Mouse (Mus musculus) liver, embryonic 11.5 days (tissue): ENCODE data around the gene Ltb4r1. TPM values are rescaled to one million over a fixed set of nuclear protein-coding genes. Genes with fewer than 3 reads are reported as not detected.
A peak's percentile ranks its signal among the peaks of the same experiment; 100 is the strongest.

Experiments
- ATAC-seq: fragments of 200-750 bp; cut with Nextera tagmentation; replicated peaks from 2 replicates; pipeline ENCODE4 v1.8.0; 2017; ENCODE audit warnings: moderate number of reproducible peaks, mild to moderate bottlenecking, moderate TSS enrichment, moderate library complexity; ENCODE audit not compliant: low FRiP score
- DNase-seq: peaks from one replicate; pipeline ENCODE4 v3.0.0-alpha.2; 2017; ENCODE audit warnings: low spot score
- H3K27ac ChIP-seq: fragments of 300-500 bp; sonication (generic); 2 replicates; pipeline ENCODE4 v1.5.1; 2014; ENCODE audit warnings: mild to moderate bottlenecking, low read depth, low read length, control low read depth
- H3K27me3 ChIP-seq: fragments of 300-500 bp; sonication (generic); replicated peaks from 2 replicates; pipeline ENCODE4 v1.6.1; 2014; ENCODE audit warnings: low read length, mixed read lengths; ENCODE audit not compliant: control insufficient read depth, insufficient read depth
- H3K36me3 ChIP-seq: fragments of 300-500 bp; sonication (generic); 2 replicates; pipeline ENCODE4 v1.6.1; 2014; ENCODE audit warnings: mild to moderate bottlenecking, low read length, moderate library complexity, mixed read lengths; ENCODE audit not compliant: control insufficient read depth, insufficient read depth
- H3K4me1 ChIP-seq: fragments of 300-500 bp; sonication (generic); replicated peaks from 2 replicates; pipeline ENCODE4 v1.6.1; 2014; ENCODE audit warnings: low read length, mixed read lengths; ENCODE audit not compliant: control insufficient read depth, insufficient read depth
- H3K4me2 ChIP-seq: fragments of 300-500 bp; sonication (generic); 2 replicates; pipeline ENCODE4 v1.6.1; 2014; ENCODE audit warnings: mild to moderate bottlenecking, control low read depth, moderate library complexity
- H3K4me3 ChIP-seq: fragments of 300-500 bp; sonication (generic); 2 replicates; pipeline ENCODE4 v1.5.1; 2014; ENCODE audit warnings: low read depth, low read length, control low read depth
- H3K9ac ChIP-seq: fragments of 300-500 bp; sonication (generic); 2 replicates; pipeline ENCODE4 v1.6.1; 2014; ENCODE audit warnings: low read depth, low read length, control low read depth
- H3K9me3 ChIP-seq: fragments of 300-500 bp; sonication (generic); 2 replicates; pipeline ENCODE4 v1.6.1; 2016; ENCODE audit warnings: low read length, inconsistent platforms, mixed read lengths; ENCODE audit not compliant: control insufficient read depth
- WGBS: fragments of 180-500 bp; shearing (Covaris S2); extraction: QIAGEN DNeasy Blood & Tissue Kit; methylation state at CpG from one replicate; pipeline ENCODE4 v1.1.7; 2014; 5-methylcytosine and 5-hydroxymethylcytosine counted together
- polyA plus RNA-seq: library from polyadenylated mRNA; unstranded; fragments of >200 nt; fragmentation: Nextera tagmentation; extraction: Ambion mirVana; gene quantifications from 2 replicates; pipeline ENCODE4 v1.2.1, GENCODE M21; 2014

Ltb4r1 gene
- 1.6 and 1.9 TPM in 2 replicates for polyA plus RNA-seq

- Histone ChIP-seq H3K4me3 (no peak within 1 kb of the TSS), H3K36me3 (no peaks in the 10 kb centered on the region), H3K27me3 (peaks cover 39% of the 10 kb centered on the region), H3K27ac (no peak within 1 kb of the TSS), H3K9me3 (no peaks in the 10 kb centered on the region), H3K9ac (no peak within 1 kb of the TSS; the same call in 1 of the 2 replicates), H3K4me2 (no peak within 1 kb of the TSS), H3K4me1 (peaks cover 29% of the 10 kb centered on the region)
- ATAC-seq (no peak), DNase-seq (no peak)
- WGBS = 47% methylated on average over 4 of the region's 4 CpGs
These were observed at the start of gene Ltb4r1 for GRCm38 (mm10) chr14:55765696-55766095. Ltb4r1 (plus strand) TSS chr14:55765962.

- no peak for DNase-seq
- H3K36me3 ChIP-seq = peaks cover 11% of the 10 kb centered on the region
- ATAC-seq = no peak
- H3K9ac ChIP-seq = no peak overlapping the region
- 88% methylated on average over 6 of the region's 6 CpGs for WGBS
- H3K4me1 ChIP-seq = peaks cover 27% of the 10 kb centered on the region
- no peak overlapping the region for H3K4me3 ChIP-seq
- no peak overlapping the region for H3K27ac ChIP-seq
- H3K4me2 ChIP-seq = no peak overlapping the region
- 0 out of 2 replicates have a peak, but pooled peaks cover 5% of the 10 kb centered on the region for H3K27me3 ChIP-seq
- H3K9me3 ChIP-seq = no peaks in the 10 kb centered on the region
These were observed 49.5 kb upstream of the Ltb4r1 start for GRCm38 (mm10) chr14:55716271-55716670.

GRCm38 (mm10) chr14:55716884-55717283 lies 48.9 kb upstream of the Ltb4r1 start:
- no peaks in the 10 kb centered on the region for H3K9me3 ChIP-seq
- H3K4me3 ChIP-seq = no peak overlapping the region
- DNase-seq (no peak), ATAC-seq (no peak)
- H3K4me1 ChIP-seq = peaks cover 25% of the 10 kb centered on the region
- peaks cover 11% of the 10 kb centered on the region for H3K36me3 ChIP-seq
- no peak overlapping the region for H3K9ac ChIP-seq
- no peak overlapping the region for H3K4me2 ChIP-seq
- WGBS = 74% methylated on average over 8 of the region's 8 CpGs
- H3K27me3 ChIP-seq = 0 out of 2 replicates have a peak, but pooled peaks cover 3% of the 10 kb centered on the region
- H3K27ac ChIP-seq = no peak overlapping the region

- Histone ChIP-seq H3K27ac (no peak overlapping the region), H3K27me3 (no peaks in the 10 kb centered on the region), H3K4me2 (no peak overlapping the region), H3K4me3 (no peak overlapping the region), H3K9me3 (no peaks in the 10 kb centered on the region), H3K9ac (no peak overlapping the region), H3K36me3 (peaks cover 11% of the 10 kb centered on the region), H3K4me1 (peaks cover 11% of the 10 kb centered on the region)
- no peak for ATAC-seq
- WGBS = 87% methylated on average over 6 of the region's 6 CpGs
- no peak for DNase-seq
These were observed 46.0 kb upstream of the Ltb4r1 start for GRCm38 (mm10) chr14:55719737-55720136.

GRCm38 (mm10) chr14:55720666-55721065 lies 45.1 kb upstream of the Ltb4r1 start:
- ATAC-seq = no peak
- no peak overlapping the region for H3K27ac ChIP-seq
- H3K4me2 ChIP-seq = peak overlapping the region; percentile 89

GRCm38 (mm10) chr14:55721076-55721475 lies 44.7 kb upstream of the Ltb4r1 start:
- DNase-seq (no peak), ATAC-seq (no peak)
- Histone ChIP-seq H3K27ac (peak overlapping the region; percentile 76; the same call in 1 of the 2 replicates), H3K36me3 (peaks cover 11% of the 10 kb centered on the region), H3K9me3 (no peaks in the 10 kb centered on the region), H3K4me2 (peak overlapping the region; percentile 89), H3K27me3 (no peaks in the 10 kb centered on the region), H3K4me1 (peaks cover 8% of the 10 kb centered on the region), H3K9ac (peak overlapping the region; percentile 76; the same call in 1 of the 2 replicates), H3K4me3 (peak overlapping the region; percentile 75)
- WGBS = 68% methylated on average over 6 of the region's 6 CpGs

More at GRCm38 (mm10) chr14:55720666-55721065, 45.1 kb upstream of the Ltb4r1 start:
- Histone ChIP-seq H3K9me3 (no peaks in the 10 kb centered on the region), H3K9ac (no peak overlapping the region), H3K4me1 (peaks cover 8% of the 10 kb centered on the region), H3K4me3 (no peak overlapping the region), H3K36me3 (peaks cover 11% of the 10 kb centered on the region), H3K27me3 (no peaks in the 10 kb centered on the region)
- DNase-seq = no peak
- 94% methylated on average over 12 of the region's 12 CpGs for WGBS

GRCm38 (mm10) chr14:55721700-55722437 lies 43.9 kb upstream of the Ltb4r1 start, which contains the start of gene Rabggta:
Rabggta (minus strand) TSS chr14:55722263.
- peak within 1 kb of the TSS; percentile 89 for H3K4me2 ChIP-seq
- under 1% methylated on average over 50 of the region's 50 CpGs for WGBS
- peak within 1 kb of the TSS; percentile 76 for H3K9ac ChIP-seq
- no peaks in the 10 kb centered on the region for H3K9me3 ChIP-seq
- H3K27me3 ChIP-seq = no peaks in the 10 kb centered on the region
- peaks cover 8% of the 10 kb centered on the region for H3K4me1 ChIP-seq
- peaks cover 10% of the 10 kb centered on the region for H3K36me3 ChIP-seq
- peak within 1 kb of the TSS; percentile 75 for H3K4me3 ChIP-seq
- DNase-seq (peak; percentile 94), ATAC-seq (peak; percentile 94)
- peak within 1 kb of the TSS; percentile 76 for H3K27ac ChIP-seq

GRCm38 (mm10) chr14:55722438-55722945 lies 43.3 kb upstream of the Ltb4r1 start:
- no peak; the same call in 1 of the 2 replicates for ATAC-seq
- H3K27ac ChIP-seq = 0 out of 2 replicates have a peak overlapping the region, but pooled peaks have one; percentile 2
- WGBS = 39% methylated on average over 8 of the region's 8 CpGs

More at GRCm38 (mm10) chr14:55722438-55722945, 43.3 kb upstream of the Ltb4r1 start:
- Histone ChIP-seq H3K9ac (peak overlapping the region; percentile 20; the same call in 1 of the 2 replicates), H3K9me3 (no peaks in the 10 kb centered on the region), H3K4me3 (peak overlapping the region; percentile 75), H3K4me1 (peaks cover 8% of the 10 kb centered on the region), H3K27me3 (no peaks in the 10 kb centered on the region), H3K4me2 (peak overlapping the region; percentile 89), H3K36me3 (peaks cover 8% of the 10 kb centered on the region)
- no peak for DNase-seq
